Comparison of ENCODE assay signal across 12 mouse cellular contexts in the genomic region with DNA sequence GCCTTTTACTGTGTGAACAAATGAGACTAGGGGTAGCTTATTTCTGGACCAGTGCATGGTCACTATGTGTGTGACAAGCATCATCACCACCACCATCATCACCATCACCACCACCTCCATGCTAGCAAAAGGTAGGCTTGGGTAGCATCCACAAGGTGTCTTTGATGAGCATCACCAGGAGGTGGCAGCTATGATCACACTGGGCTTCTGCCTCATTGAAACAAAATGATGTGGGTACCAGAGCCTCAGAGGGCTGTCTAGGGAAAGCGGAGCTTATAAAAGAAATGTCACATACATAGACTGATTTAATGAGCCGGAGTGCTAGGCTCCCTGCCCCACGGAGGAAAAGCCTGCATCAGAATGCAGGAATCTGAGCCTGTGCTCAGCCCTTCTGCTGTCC. TPM values are rescaled to one million over a fixed set of nuclear protein-coding genes. Genes with fewer than 3 reads are reported as not detected.
DNase-seq lines count a peak whose midpoint lies in the region; ATAC-seq and TF ChIP-seq lines count a peak whose summit lies in the region.
"Had no signal": no experiment of that assay in that cellular context is flagged by ENCODE, and none has a peak within 500 bp of the region (broad histone marks: within the 10 kb centered on the region; RNA-seq: fewer than 3 reads in every experiment).

No protein-coding gene starts in this region.

- peak overlapping the region; percentile 33 for H3K4me2 ChIP-seq in liver, embryonic 14.5 days (ENCODE audit: low read depth)
- H3K4me2 ChIP-seq: forebrain, embryonic 12.5 days had no signal

- 70% methylated on average over 3 of the region's 3 CpGs for WGBS in embryonic facial prominence, embryonic 10.5 days
- 63% methylated on average over 3 of the region's 3 CpGs for WGBS in liver, embryonic 14.5 days (ENCODE audit: insufficient replicate concordance)

- H3K27ac ChIP-seq in layer of hippocampus, adult 2 months, result no peak overlapping the region
- peak overlapping the region; percentile 96 for H3K27ac ChIP-seq in ES-E14 (ENCODE audit: insufficient read depth, low read depth, low read length, poor library complexity, severe bottlenecking)
- peak overlapping the region; percentile 80 for H3K27ac ChIP-seq in embryonic facial prominence, embryonic 10.5 days (replicated peaks)
- no peak overlapping the region for H3K27ac ChIP-seq in liver, embryonic 14.5 days
- H3K27ac ChIP-seq: forebrain, embryonic 12.5 days had no signal

- no peak overlapping the region for H3K4me3 ChIP-seq in layer of hippocampus, adult 2 months
- H3K4me3 ChIP-seq in ES-E14 (ENCODE audit: insufficient read depth in 1 of 2, low read depth in 1 of 2, low read length in 2 of 2, poor library complexity in 1 of 2, severe bottlenecking in 1 of 2), result peak overlapping the region; percentile 55 to 59
- H3K4me3 ChIP-seq in embryonic facial prominence, embryonic 10.5 days, result no peak overlapping the region
- H3K4me3 ChIP-seq in liver, embryonic 14.5 days (ENCODE audit: insufficient read depth in 1 of 2, low read depth in 2 of 2, low read length in 2 of 2), result no peak overlapping the region
- H3K4me3 ChIP-seq: forebrain, embryonic 12.5 days had no signal

- TF ChIP-seq CTCF in layer of hippocampus, adult 2 months (conservative IDR thresholded peaks at IDR 0.05), result peak; percentile 53
- no peak for TF ChIP-seq CTCF in liver, embryonic 14.5 days (IDR thresholded peaks at IDR 0.05; ENCODE audit: low read depth)

- DNase-seq in layer of hippocampus, adult 2 months (ENCODE audit: low spot score in 2 of 2), result no peak
- DNase-seq in layer of hippocampus, adult 9-11 months, result no peak
- DNase-seq in ES-E14 (ENCODE audit: low read depth, low spot score), result no peak
- DNase-seq in embryonic facial prominence, embryonic 10.5 days (ENCODE audit: low spot score), result no peak
- DNase-seq in liver, embryonic 14.5 days (ENCODE audit: low read depth in 3 of 3, low spot score in 3 of 3), result no peak
- DNase-seq in layer of hippocampus, adult 9-10 months (ENCODE audit: low spot score), result no peak
- no peak for DNase-seq in cerebellum, adult 9-10 months
- DNase-seq in cerebellum, adult 11 months, result no peak
- DNase-seq: cerebellum, postnatal 10 days; heart, adult 18-20 months; thymus, postnatal 4 days had no signal

- ATAC-seq in liver, embryonic 14.5 days (ENCODE audit: insufficient read depth), result no peak

- no peaks in the 10 kb centered on the region for H3K27me3 ChIP-seq in embryonic facial prominence, embryonic 10.5 days (replicated peaks; ENCODE audit: low read depth, poor library complexity, severe bottlenecking)
- H3K27me3 ChIP-seq in liver, embryonic 14.5 days (ENCODE audit: control insufficient read depth, insufficient read depth, low read length), result no peaks in the 10 kb centered on the region
- H3K27me3 ChIP-seq: forebrain, embryonic 12.5 days had no signal

- no peak for TF ChIP-seq EP300 in liver, embryonic 14.5 days (IDR thresholded peaks at IDR 0.05; ENCODE audit: low read depth)

- H3K9me3 ChIP-seq in ES-E14 (ENCODE audit: control insufficient read depth, insufficient read depth, low read depth, low read length), result no peaks in the 10 kb centered on the region
- H3K9me3 ChIP-seq in embryonic facial prominence, embryonic 10.5 days, result no peaks in the 10 kb centered on the region; the same call in 1 of the 2 replicates
- H3K9me3 ChIP-seq in liver, embryonic 14.5 days (ENCODE audit: control insufficient read depth, low read length), result no peaks in the 10 kb centered on the region
- H3K9me3 ChIP-seq: forebrain, embryonic 12.5 days had no signal

- peak overlapping the region; percentile 27 for H3K9ac ChIP-seq in ES-E14 (ENCODE audit: insufficient read depth, low read depth, low read length, poor library complexity, severe bottlenecking)
- no peak overlapping the region for H3K9ac ChIP-seq in liver, embryonic 14.5 days (replicated peaks)
- H3K9ac ChIP-seq: forebrain, embryonic 12.5 days had no signal

- peaks cover 22 to 29% of the 10 kb centered on the region in 2 experiments for H3K4me1 ChIP-seq in ES-E14 (ENCODE audit: control insufficient read depth in 2 of 2, insufficient read depth in 2 of 2, low read length in 2 of 2, poor library complexity in 1 of 2)
- H3K4me1 ChIP-seq in embryonic facial prominence, embryonic 10.5 days, result peaks cover 62% of the 10 kb centered on the region
- H3K4me1 ChIP-seq in liver, embryonic 14.5 days (replicated peaks; ENCODE audit: control insufficient read depth in 2 of 2, insufficient read depth in 2 of 2, low read length in 1 of 2), result peaks cover 0 to 11% of the 10 kb centered on the region in 2 experiments; a peak in 2 of 4 replicates

- H3K36me3 ChIP-seq in ES-E14 (ENCODE audit: control insufficient read depth, insufficient read depth, low read length, poor library complexity, severe bottlenecking), result no peaks in the 10 kb centered on the region
- H3K36me3 ChIP-seq in embryonic facial prominence, embryonic 10.5 days (replicated peaks), result no peaks in the 10 kb centered on the region
- H3K36me3 ChIP-seq in liver, embryonic 14.5 days (replicated peaks; ENCODE audit: control insufficient read depth, insufficient read depth, low read depth), result no peaks in the 10 kb centered on the region
- H3K36me3 ChIP-seq: forebrain, embryonic 12.5 days had no signal

- in situ Hi-C loops in ES-E14 (cut with MboI; ENCODE audit: low sequenced_read_pairs in 2 of 2, unreplicated experiment in 2 of 2), result no loop called here

TF ChIP-seq in ES-E14, 5 proteins besides CTCF, POLR2A, EP300 and RAD21:
- TF ChIP-seq HCFC1 (IDR thresholded peaks at IDR 0.05; ENCODE audit: borderline replicate concordance, insufficient read depth, low read length) (no peak), CHD2 (IDR thresholded peaks at IDR 0.05; ENCODE audit: low read depth, low read length) (no peak), ZNF384 (IDR thresholded peaks at IDR 0.05; ENCODE audit: low read depth, low read length) (no peak), ZC3H11A (IDR thresholded peaks at IDR 0.05; ENCODE audit: borderline replicate concordance, low read depth, low read length) (no peak), MAFK (IDR thresholded peaks at IDR 0.05; ENCODE audit: insufficient read depth, low read depth, low read length) (no peak)

RNA-seq across cellular contexts. Expression of a gene that starts 31.1 kb away (rescaled TPM):
- 100 to 1,000 TPM; 243 TPM for total RNA-seq in layer of hippocampus, adult 2 months (2021)
- 55.3 and 56.4 TPM in 2 replicates for total RNA-seq in ES-E14 (2012; rRNA removed)
- polyA plus RNA-seq in embryonic facial prominence, embryonic 10.5 days (2016; fragmentation: Nextera tagmentation; extraction: Ambion mirVana), result 60.7 and 61.9 TPM in 2 replicates
- polyA plus RNA-seq in liver, embryonic 14.5 days (2012; rRNA removed), result 9.1 and 9.9 TPM in 2 replicates
- polyA plus RNA-seq in liver, embryonic 14.5 days (2014; fragmentation: Nextera tagmentation; extraction: Ambion mirVana), result 7.2 and 8.5 TPM in 2 replicates

Comparison
In these comparisons a context has a peak if more than half of its experiments do, and no peak if none do; other contexts are left out.
1. H3K27ac ChIP-seq: peak in ES-E14 (single experiment) and embryonic facial prominence, embryonic 10.5 days (single experiment); none in layer of hippocampus, adult 2 months (single experiment) and liver, embryonic 14.5 days (single experiment).
2. H3K4me3 ChIP-seq: peak in ES-E14 (2 of 2); none in layer of hippocampus, adult 2 months (single experiment), embryonic facial prominence, embryonic 10.5 days (single experiment) and liver, embryonic 14.5 days (0 of 2).